Mouse (Mus musculus) retina, postnatal 7 days (tissue): ENCODE data around the gene Ubb.

Experiments
- DNase-seq: peaks from one replicate; pipeline ENCODE4 v3.0.0-alpha.2; 2012; ENCODE audit warnings: low read depth, low spot score

Gene Ubb

GRCm38 (mm10) chr11:62584671-62585206 is 33.8 kb downstream of the Ubb start:
- DNase-seq, result no peak

- DNase-seq, result no peak
These were observed 36.1 kb downstream of the Ubb start for GRCm38 (mm10) chr11:62587034-62587433.

GRCm38 (mm10) chr11:62589391-62589790 is 38.4 kb downstream of the Ubb start:
- no peak for DNase-seq

- DNase-seq, result no peak
These were observed 40.1 kb downstream of the Ubb start for GRCm38 (mm10) chr11:62591026-62591425.

- DNase-seq, result no peak
These were observed 41.1 kb downstream of the Ubb start for GRCm38 (mm10) chr11:62591904-62592575.

GRCm38 (mm10) chr11:62598571-62598970 is 47.6 kb downstream of the Ubb start:
- no peak for DNase-seq

- no peak for DNase-seq
These were observed 51.0 kb downstream of the Ubb start for GRCm38 (mm10) chr11:62601732-62602618.
